Mouse (Mus musculus): ENCODE measurements around the gene Slc18b1. TPM values are rescaled to one million over a fixed set of nuclear protein-coding genes. Genes with fewer than 3 reads are reported as not detected.

Slc18b1 gene
- polyA plus RNA-seq, 1 experiment from 2014 or later, result 22.5 TPM

DNA sequence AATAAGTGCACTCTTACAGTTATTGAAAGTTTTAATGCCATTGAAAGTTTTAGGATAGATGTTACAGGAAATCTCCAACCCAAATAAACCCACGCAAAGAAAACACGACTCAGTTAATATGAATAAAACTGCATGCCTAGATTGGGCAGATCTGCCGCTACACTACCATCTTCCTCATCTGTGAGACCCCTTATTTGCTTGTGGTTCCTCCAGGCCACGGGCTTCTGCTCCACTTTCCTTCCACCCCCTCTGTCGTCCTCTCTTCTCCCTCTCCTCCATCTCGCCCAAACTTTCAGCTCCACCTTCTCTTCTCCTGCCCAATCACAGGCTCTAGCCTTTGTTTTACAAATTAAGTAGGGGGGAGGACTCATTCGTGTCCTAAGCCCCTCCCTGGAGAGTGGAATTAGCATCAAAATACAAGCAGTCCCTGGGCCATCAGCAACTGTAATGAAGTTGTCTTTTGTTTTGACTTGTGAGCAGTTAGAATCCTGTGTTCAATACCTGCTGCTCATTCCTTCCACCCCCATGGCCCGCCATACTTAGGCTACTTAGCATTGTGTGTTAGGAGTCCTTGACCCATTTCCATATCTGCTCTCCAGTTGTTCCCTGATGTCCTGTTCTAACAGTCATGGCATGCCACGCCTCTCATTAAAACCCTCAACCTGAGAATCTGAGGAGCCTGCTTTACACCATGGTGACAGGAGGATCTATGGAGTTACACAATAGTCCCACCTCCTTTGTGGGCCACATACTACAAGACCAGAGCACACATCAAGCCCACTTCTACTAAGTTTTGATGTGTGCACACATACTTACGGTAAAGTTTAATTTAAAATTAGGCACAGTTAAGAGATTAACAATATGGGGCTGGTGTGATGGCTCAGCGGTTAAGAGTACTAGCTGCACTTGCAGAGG, 16.3 kb downstream of the Slc18b1 start:
- H3K4me3 ChIP-seq (ENCODE audit: low read depth, low read length), result no peak overlapping the region

DNA sequence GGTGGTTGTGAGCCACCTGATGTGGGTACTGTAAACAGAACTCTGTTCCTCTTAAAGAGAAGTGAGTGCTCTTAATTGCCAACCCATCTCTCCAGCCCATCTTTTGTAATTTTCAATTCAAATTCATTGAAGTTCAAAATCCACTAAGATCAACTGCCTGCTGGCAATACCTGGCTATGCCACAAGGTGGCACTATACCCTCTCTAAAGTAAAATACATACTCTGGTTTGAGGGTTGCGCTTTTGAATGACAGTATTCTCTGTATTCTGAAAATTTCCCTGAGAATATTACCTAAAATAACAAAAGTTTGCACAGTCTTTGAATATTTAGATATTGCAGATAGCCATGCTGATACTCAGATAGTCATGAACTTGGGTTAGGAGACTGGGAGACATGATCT, 18.4 kb downstream of the Slc18b1 start:
- H3K9me3 ChIP-seq (replicated peaks; ENCODE audit: control insufficient read depth, low read length), result no peaks in the 10 kb centered on the region
- no peak overlapping the region for H3K4me2 ChIP-seq (ENCODE audit: low read depth, low read length)
- H3K27me3 ChIP-seq (ENCODE audit: control insufficient read depth, insufficient read depth, low read length), result no peaks in the 10 kb centered on the region
- WGBS, result 51% methylated on average over 1 of the region's 1 CpGs
- no peak overlapping the region for H3K27ac ChIP-seq (replicated peaks; ENCODE audit: low read depth, low read length)
- no peaks in the 10 kb centered on the region for H3K36me3 ChIP-seq (replicated peaks; ENCODE audit: control insufficient read depth, insufficient read depth, low read depth, low read length)
- peak; percentile 87 for DNase-seq (ENCODE audit: low spot score)
- no peak for ATAC-seq (replicated peaks; ENCODE audit: insufficient number of reproducible peaks, low FRiP score, low TSS enrichment, low read depth)
- H3K9ac ChIP-seq (replicated peaks; ENCODE audit: low read length), result no peak overlapping the region
- H3K4me3 ChIP-seq (ENCODE audit: low read depth, low read length), result no peak overlapping the region
- no peaks in the 10 kb centered on the region for H3K4me1 ChIP-seq (ENCODE audit: control insufficient read depth, insufficient read depth, low read length)

More for the DNA sequence above, 16.3 kb downstream of the Slc18b1 start:
- Histone ChIP-seq H3K9ac (replicated peaks; ENCODE audit: low read length) (no peak overlapping the region), H3K27ac (replicated peaks; ENCODE audit: low read depth, low read length) (no peak overlapping the region), H3K27me3 (ENCODE audit: control insufficient read depth, insufficient read depth, low read length) (no peaks in the 10 kb centered on the region), H3K4me2 (ENCODE audit: low read depth, low read length) (no peak overlapping the region), H3K36me3 (replicated peaks; ENCODE audit: control insufficient read depth, insufficient read depth, low read depth, low read length) (no peaks in the 10 kb centered on the region), H3K9me3 (replicated peaks; ENCODE audit: control insufficient read depth, low read length) (no peaks in the 10 kb centered on the region), H3K4me1 (ENCODE audit: control insufficient read depth, insufficient read depth, low read length) (no peaks in the 10 kb centered on the region)
- WGBS, result 58% methylated on average over 11 of the region's 11 CpGs
- no peak for DNase-seq (ENCODE audit: low spot score)
- no peak for ATAC-seq (replicated peaks; ENCODE audit: insufficient number of reproducible peaks, low FRiP score, low TSS enrichment, low read depth)

DNA sequence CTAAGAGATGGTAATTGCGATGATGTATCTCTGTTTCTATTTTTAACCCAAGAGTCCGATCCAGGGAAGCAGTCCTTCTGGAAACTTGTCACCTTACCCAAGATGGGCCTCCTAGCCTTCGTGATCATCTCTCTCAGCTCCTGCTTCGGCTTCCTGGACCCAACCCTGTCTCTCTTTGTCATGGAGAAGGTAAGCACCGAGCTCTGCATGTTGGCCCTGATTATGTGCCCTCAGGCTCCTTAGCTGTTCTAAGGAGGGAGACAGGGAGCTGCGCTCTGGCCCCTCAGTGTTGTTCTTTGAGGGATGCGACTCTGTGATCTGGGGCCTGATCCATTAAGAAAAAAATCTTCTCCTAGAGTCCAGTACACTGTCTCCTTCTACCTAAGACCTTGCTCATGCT, 19.5 kb downstream of the Slc18b1 start:
- DNase-seq (ENCODE audit: low spot score), result no peak
- H3K4me1 ChIP-seq (ENCODE audit: control insufficient read depth, insufficient read depth, low read length), result no peaks in the 10 kb centered on the region
- ATAC-seq (replicated peaks; ENCODE audit: insufficient number of reproducible peaks, low FRiP score, low TSS enrichment, low read depth), result no peak
- WGBS, result 80% methylated on average over 7 of the region's 7 CpGs
- H3K27ac ChIP-seq (replicated peaks; ENCODE audit: low read depth, low read length), result no peak overlapping the region
- H3K9me3 ChIP-seq (replicated peaks; ENCODE audit: control insufficient read depth, low read length), result no peaks in the 10 kb centered on the region
- no peak overlapping the region for H3K4me3 ChIP-seq (ENCODE audit: low read depth, low read length)
- no peak overlapping the region for H3K4me2 ChIP-seq (ENCODE audit: low read depth, low read length)
- no peak overlapping the region for H3K9ac ChIP-seq (replicated peaks; ENCODE audit: low read length)
- no peaks in the 10 kb centered on the region for H3K36me3 ChIP-seq (replicated peaks; ENCODE audit: control insufficient read depth, insufficient read depth, low read depth, low read length)
- no peaks in the 10 kb centered on the region for H3K27me3 ChIP-seq (ENCODE audit: control insufficient read depth, insufficient read depth, low read length)

DNA sequence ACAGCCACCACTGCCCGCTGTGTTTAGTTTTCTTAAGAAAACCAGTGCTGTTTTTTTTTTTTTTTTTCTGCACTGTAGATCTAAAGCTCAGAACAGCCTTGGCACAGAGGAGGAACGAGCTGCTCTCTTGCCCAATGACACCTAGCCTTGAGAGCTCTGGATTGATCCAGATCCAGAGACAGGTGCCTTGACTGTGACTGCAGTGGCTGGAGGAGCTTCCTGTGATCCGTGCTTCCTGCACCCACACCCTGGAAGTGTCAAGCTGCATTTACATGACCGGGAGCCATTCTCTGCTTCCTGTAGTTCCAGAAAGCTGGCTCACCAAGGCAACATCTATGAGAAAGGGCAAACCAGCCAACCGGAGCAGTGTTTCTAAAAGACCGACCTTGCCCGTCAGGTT, 29.7 kb downstream of the Slc18b1 start:
- DNase-seq (ENCODE audit: low spot score), result no peak
- Histone ChIP-seq H3K27ac (replicated peaks; ENCODE audit: low read depth, low read length) (no peak overlapping the region), H3K27me3 (ENCODE audit: control insufficient read depth, insufficient read depth, low read length) (no peaks in the 10 kb centered on the region), H3K9ac (replicated peaks; ENCODE audit: low read length) (no peak overlapping the region), H3K4me3 (ENCODE audit: low read depth, low read length) (no peak overlapping the region), H3K36me3 (replicated peaks; ENCODE audit: control insufficient read depth, insufficient read depth, low read depth, low read length) (no peaks in the 10 kb centered on the region), H3K4me2 (ENCODE audit: low read depth, low read length) (no peak overlapping the region), H3K4me1 (ENCODE audit: control insufficient read depth, insufficient read depth, low read length) (no peaks in the 10 kb centered on the region), H3K9me3 (replicated peaks; ENCODE audit: control insufficient read depth, low read length) (no peaks in the 10 kb centered on the region)
- ATAC-seq (replicated peaks; ENCODE audit: insufficient number of reproducible peaks, low FRiP score, low TSS enrichment, low read depth), result no peak
- 91% methylated on average over 7 of the region's 7 CpGs for WGBS

DNA sequence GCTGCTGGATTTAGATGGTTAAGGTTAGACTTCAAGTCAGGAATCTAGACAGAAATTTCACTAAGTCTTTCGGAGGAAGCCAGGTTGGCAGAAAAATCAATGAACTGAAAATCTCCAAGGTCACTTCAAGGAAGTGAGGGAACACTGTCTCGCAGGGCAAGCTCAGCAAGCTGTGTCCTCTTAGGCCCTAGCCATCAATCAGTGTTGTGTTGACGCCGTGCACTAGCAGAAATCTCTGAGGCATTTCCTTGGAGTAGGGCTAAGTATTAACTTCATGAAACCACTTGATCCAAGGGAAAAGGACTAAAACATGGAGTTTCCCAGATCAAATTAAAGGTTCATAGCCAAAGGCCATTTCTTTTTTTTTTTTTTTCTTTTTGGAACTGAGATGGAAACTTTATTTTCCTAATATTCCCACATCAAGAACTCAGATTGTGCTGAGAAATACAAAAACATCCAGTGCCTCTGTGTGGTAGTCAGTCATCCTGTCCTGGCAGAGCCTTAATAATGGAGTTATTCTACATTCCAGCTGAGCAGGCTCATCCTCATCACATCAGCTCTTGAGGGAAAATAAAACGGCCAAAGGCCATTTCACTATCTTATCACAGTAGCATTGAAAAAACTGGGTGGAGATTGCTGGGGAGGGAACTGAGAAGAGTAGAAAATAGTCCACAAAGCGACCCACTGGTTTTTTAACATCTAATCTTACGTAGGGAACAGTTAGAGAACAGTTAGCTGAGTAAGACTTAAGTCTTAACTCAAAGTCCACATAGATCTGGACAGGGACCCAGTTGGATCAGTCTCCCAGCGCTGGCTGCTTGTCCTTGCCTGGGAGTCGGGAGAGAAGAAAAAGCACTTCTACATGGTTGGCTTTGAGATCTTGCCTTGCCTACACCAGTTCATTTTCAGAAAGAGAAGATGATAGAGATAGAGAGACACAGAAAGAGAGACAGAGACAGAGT, 39.5 kb downstream of the Slc18b1 start:
- H3K27me3 ChIP-seq (ENCODE audit: control insufficient read depth, insufficient read depth, low read length), result no peaks in the 10 kb centered on the region
- ATAC-seq (replicated peaks; ENCODE audit: insufficient number of reproducible peaks, low FRiP score, low TSS enrichment, low read depth), result no peak
- H3K4me1 ChIP-seq (ENCODE audit: control insufficient read depth, insufficient read depth, low read length), result no peaks in the 10 kb centered on the region
- H3K9me3 ChIP-seq (replicated peaks; ENCODE audit: control insufficient read depth, low read length), result no peaks in the 10 kb centered on the region
- no peak for DNase-seq (ENCODE audit: low spot score)
- H3K9ac ChIP-seq (replicated peaks; ENCODE audit: low read length), result no peak overlapping the region
- H3K4me2 ChIP-seq (ENCODE audit: low read depth, low read length), result no peak overlapping the region
- 74% methylated on average over 9 of the region's 9 CpGs for WGBS
- no peak overlapping the region for H3K4me3 ChIP-seq (ENCODE audit: low read depth, low read length)
- H3K36me3 ChIP-seq (replicated peaks; ENCODE audit: control insufficient read depth, insufficient read depth, low read depth, low read length), result no peaks in the 10 kb centered on the region
- no peak overlapping the region for H3K27ac ChIP-seq (replicated peaks; ENCODE audit: low read depth, low read length)

DNA sequence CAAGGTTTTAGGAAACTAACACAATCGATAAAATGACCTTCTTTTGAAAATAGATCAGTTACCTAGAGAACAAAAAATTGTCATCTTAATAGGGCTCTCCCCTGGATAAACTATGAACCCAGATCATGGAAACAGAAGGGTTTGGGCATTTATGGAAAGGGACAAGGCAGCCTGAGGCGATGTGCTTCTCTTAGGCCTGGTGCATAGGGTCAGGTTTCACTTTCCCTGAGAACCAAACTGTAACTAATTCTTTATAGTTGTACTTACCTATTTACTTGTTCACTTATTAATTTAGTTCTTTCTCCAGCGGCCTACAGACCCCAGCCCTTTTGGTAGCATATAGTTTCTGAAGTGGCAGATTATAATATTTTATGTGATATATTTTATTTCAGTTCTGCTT, 40.3 kb downstream of the Slc18b1 start:
- Histone ChIP-seq H3K27me3 (ENCODE audit: control insufficient read depth, insufficient read depth, low read length) (no peaks in the 10 kb centered on the region), H3K4me3 (ENCODE audit: low read depth, low read length) (no peak overlapping the region), H3K9me3 (replicated peaks; ENCODE audit: control insufficient read depth, low read length) (no peaks in the 10 kb centered on the region), H3K9ac (replicated peaks; ENCODE audit: low read length) (no peak overlapping the region), H3K36me3 (replicated peaks; ENCODE audit: control insufficient read depth, insufficient read depth, low read depth, low read length) (no peaks in the 10 kb centered on the region), H3K4me2 (ENCODE audit: low read depth, low read length) (no peak overlapping the region), H3K27ac (replicated peaks; ENCODE audit: low read depth, low read length) (no peak overlapping the region), H3K4me1 (ENCODE audit: control insufficient read depth, insufficient read depth, low read length) (no peaks in the 10 kb centered on the region)
- DNase-seq (ENCODE audit: low spot score), result peak; percentile 22
- 63% methylated on average over 3 of the region's 3 CpGs for WGBS
- no peak for ATAC-seq (replicated peaks; ENCODE audit: insufficient number of reproducible peaks, low FRiP score, low TSS enrichment, low read depth)

DNA sequence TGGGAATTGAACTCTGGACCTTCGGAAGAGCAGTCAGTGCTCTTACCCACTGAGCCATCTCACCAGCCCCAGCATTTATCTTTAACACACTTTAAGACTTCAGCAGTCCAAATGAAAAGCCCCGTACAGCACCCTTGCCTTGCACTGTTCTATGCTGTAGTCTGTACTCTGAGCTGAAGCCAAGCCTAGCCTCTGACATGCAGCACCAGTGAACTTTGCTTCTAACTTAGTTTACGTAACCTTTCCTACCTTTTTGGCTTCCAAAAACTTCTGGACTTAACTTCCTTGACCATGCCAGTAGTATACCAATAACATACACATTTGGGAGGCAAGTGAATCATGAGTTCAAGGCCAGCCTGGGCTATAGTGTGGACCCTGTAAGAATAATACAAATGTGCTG, 42.1 kb downstream of the Slc18b1 start:
- no peak overlapping the region for H3K4me2 ChIP-seq (ENCODE audit: low read depth, low read length)
- no peaks in the 10 kb centered on the region for H3K36me3 ChIP-seq (replicated peaks; ENCODE audit: control insufficient read depth, insufficient read depth, low read depth, low read length)
- no peak overlapping the region for H3K27ac ChIP-seq (replicated peaks; ENCODE audit: low read depth, low read length)
- DNase-seq (ENCODE audit: low spot score) (no peak), ATAC-seq (replicated peaks; ENCODE audit: insufficient number of reproducible peaks, low FRiP score, low TSS enrichment, low read depth) (no peak)
- H3K4me3 ChIP-seq (ENCODE audit: low read depth, low read length), result no peak overlapping the region
- H3K9ac ChIP-seq (replicated peaks; ENCODE audit: low read length), result no peak overlapping the region
- WGBS, result 92% methylated on average over 3 of the region's 3 CpGs
- no peaks in the 10 kb centered on the region for H3K4me1 ChIP-seq (ENCODE audit: control insufficient read depth, insufficient read depth, low read length)
- no peaks in the 10 kb centered on the region for H3K9me3 ChIP-seq (replicated peaks; ENCODE audit: control insufficient read depth, low read length)
- no peaks in the 10 kb centered on the region for H3K27me3 ChIP-seq (ENCODE audit: control insufficient read depth, insufficient read depth, low read length)

DNA sequence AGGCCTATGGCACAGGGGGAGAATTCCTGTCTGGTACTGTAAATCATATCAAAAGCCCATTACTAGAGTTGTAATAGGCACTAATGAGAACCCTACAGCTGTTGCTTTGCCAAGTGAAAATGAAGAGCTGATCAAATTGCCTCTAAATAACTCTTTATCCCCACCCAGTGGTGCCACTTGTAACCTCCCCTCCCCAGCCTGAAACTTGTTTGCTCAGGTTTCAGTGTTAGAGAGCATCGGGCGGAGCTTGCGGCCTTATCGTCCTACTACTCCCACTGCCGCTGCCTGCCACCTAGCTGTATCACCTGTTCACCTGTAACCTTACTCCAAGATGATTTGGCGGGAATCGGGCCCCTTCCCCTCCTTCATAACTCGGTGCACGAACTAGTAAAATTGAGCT, 42.6 kb downstream of the Slc18b1 start:
- H3K9me3 ChIP-seq (replicated peaks; ENCODE audit: control insufficient read depth, low read length), result no peaks in the 10 kb centered on the region

More for the DNA sequence above, 42.6 kb downstream of the Slc18b1 start:
- 43% methylated on average over 9 of the region's 9 CpGs for WGBS
- no peaks in the 10 kb centered on the region for H3K36me3 ChIP-seq (replicated peaks; ENCODE audit: control insufficient read depth, insufficient read depth, low read depth, low read length)
- H3K9ac ChIP-seq (replicated peaks; ENCODE audit: low read length), result no peak overlapping the region
- no peaks in the 10 kb centered on the region for H3K27me3 ChIP-seq (ENCODE audit: control insufficient read depth, insufficient read depth, low read length)
- H3K27ac ChIP-seq (replicated peaks; ENCODE audit: low read depth, low read length), result no peak overlapping the region
- no peak overlapping the region for H3K4me3 ChIP-seq (ENCODE audit: low read depth, low read length)
- ATAC-seq (replicated peaks; ENCODE audit: insufficient number of reproducible peaks, low FRiP score, low TSS enrichment, low read depth) (no peak), DNase-seq (ENCODE audit: low spot score) (peak; percentile 10)
- H3K4me2 ChIP-seq (ENCODE audit: low read depth, low read length), result no peak overlapping the region
- H3K4me1 ChIP-seq (ENCODE audit: control insufficient read depth, insufficient read depth, low read length), result no peaks in the 10 kb centered on the region
